Mouse (Mus musculus) testis, adult 2 months (tissue): ENCODE measurements around the gene Spata31d1b.

Experiments
- CTCF ChIP-seq: fragments of 200-500 bp; IDR thresholded peaks from 2 replicates; pipeline ENCODE4 v1.5.1; 2012; ENCODE audit warnings: low read depth, mild to moderate bottlenecking, inconsistent platforms, low read length, moderate library complexity; ENCODE audit not compliant: control insufficient read depth, insufficient read depth, insufficient replicate concordance
- POLR2A ChIP-seq: fragments of 200-500 bp; IDR thresholded peaks from 2 replicates; pipeline ENCODE4 v1.6.1; 2012; ENCODE audit warnings: low read depth, mild to moderate bottlenecking, inconsistent platforms, low read length, moderate library complexity; ENCODE audit not compliant: control insufficient read depth

DNA sequence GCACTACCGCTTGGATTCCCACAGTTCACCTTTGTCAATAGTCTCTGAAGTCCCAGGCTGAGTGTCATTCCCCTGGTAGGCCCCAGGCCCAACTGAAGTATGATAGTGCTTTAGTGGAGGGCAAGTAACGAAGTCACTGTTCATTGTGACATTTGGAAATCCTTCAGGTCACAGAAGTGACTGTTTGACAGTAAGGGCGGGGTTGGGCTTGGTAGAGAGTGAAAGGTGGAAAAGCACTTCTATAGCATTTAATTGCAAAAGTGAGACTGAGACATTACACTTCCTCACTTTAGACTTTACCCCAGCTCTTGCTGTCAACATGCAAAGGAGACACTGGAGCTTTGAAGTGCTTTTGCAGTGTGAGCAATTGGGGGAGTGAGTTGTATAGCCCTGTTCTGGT lies 18.1 kb upstream of the Spata31d1b start, which contains the start of gene 4921517D22Rik:
- TF ChIP-seq POLR2A = no peak
- no peak for TF ChIP-seq CTCF
